Mouse (Mus musculus) heart, postnatal 0 days (tissue): ENCODE measurements at regions not wholly inside any gene's neighbourhood (a gene's known extent, or its start where the extent isn't known, plus 50 kb on each side); places are given as distances from the start of the nearest gene placed in this dataset.

ENCODE experiments used
- CTCF ChIP-seq: IDR thresholded peaks from 2 replicates; pipeline ENCODE4 v1.5.1; 2016; ENCODE audit warnings: antibody characterized with exemption, control low read depth, low read depth
- EP300 ChIP-seq: IDR thresholded peaks from 2 replicates; pipeline ENCODE4 v1.6.1; 2016; ENCODE audit warnings: antibody characterized with exemption, low read depth

DNA sequence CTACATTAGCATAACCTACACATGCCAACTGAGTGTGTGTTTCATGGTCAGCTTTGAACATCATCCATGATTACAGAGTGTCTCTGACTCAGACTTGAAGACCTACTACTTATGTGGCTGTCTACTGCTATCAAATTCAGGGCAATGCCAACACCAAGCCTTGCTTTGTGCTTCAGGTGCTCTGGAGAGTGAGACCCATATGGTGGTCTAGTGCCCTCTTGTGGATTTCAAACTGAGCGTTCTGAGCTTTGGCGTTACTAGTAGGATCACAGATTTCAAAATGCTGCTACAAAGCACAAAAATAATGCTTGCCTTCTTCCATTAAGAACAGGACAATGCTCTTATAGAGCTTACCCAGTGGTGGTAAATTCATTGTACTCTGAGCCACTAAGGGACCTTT, 258.8 kb upstream of the Tnp1 start:
- peak; percentile 76 for TF ChIP-seq CTCF
- no peak for TF ChIP-seq EP300
